Mouse (Mus musculus) fat pad, adult 2 months (tissue): Measurements from ENCODE around the gene Pde4b.

ENCODE experiments used
- DNase-seq: peaks from one replicate; pipeline ENCODE4 v3.0.0-alpha.2; 2011; ENCODE audit warnings: low read depth, low spot score; ENCODE audit errors: extremely low read depth

Gene Pde4b

GRCm38 (mm10) chr4:102593631-102594030 is 506.3 kb downstream of the Pde4b start:
- DNase-seq = no peak

- DNase-seq = no peak
Observed at GRCm38 (mm10) chr4:102594506-102594905, 507.2 kb downstream of the Pde4b start.

- no peak for DNase-seq
Observed at GRCm38 (mm10) chr4:102603968-102604367, 516.6 kb downstream of the Pde4b start.

- no peak for DNase-seq
Observed at GRCm38 (mm10) chr4:102605231-102605630, 517.9 kb downstream of the Pde4b start.

GRCm38 (mm10) chr4:102605722-102606341 is 518.5 kb downstream of the Pde4b start:
- no peak for DNase-seq

GRCm38 (mm10) chr4:102606825-102607224 is 519.5 kb downstream of the Pde4b start:
- no peak for DNase-seq

GRCm38 (mm10) chr4:102607744-102608416 is 520.5 kb downstream of the Pde4b start:
- no peak for DNase-seq

- DNase-seq = no peak
Observed at GRCm38 (mm10) chr4:102612596-102612995, 525.3 kb downstream of the Pde4b start.

GRCm38 (mm10) chr4:102617774-102618173 is 530.4 kb downstream of the Pde4b start:
- no peak for DNase-seq

GRCm38 (mm10) chr4:102618609-102619008 is 531.3 kb downstream of the Pde4b start:
- DNase-seq = no peak

GRCm38 (mm10) chr4:102620179-102620910 is 533.0 kb downstream of the Pde4b start:
- no peak for DNase-seq

GRCm38 (mm10) chr4:102621120-102621519 is 533.8 kb downstream of the Pde4b start:
- no peak for DNase-seq

GRCm38 (mm10) chr4:102622977-102623376 is 535.6 kb downstream of the Pde4b start:
- DNase-seq = no peak

- peak; percentile 36 for DNase-seq
Observed at GRCm38 (mm10) chr4:102623789-102624611, 536.7 kb downstream of the Pde4b start.

- DNase-seq = no peak
Observed at GRCm38 (mm10) chr4:102624937-102625336, 537.6 kb downstream of the Pde4b start.

- no peak for DNase-seq
Observed at GRCm38 (mm10) chr4:102627799-102628198, 540.5 kb downstream of the Pde4b start.

- no peak for DNase-seq
Observed at GRCm38 (mm10) chr4:102629621-102630020, 542.3 kb downstream of the Pde4b start.

GRCm38 (mm10) chr4:102630261-102630660 is 542.9 kb downstream of the Pde4b start:
- DNase-seq = no peak

- DNase-seq = no peak
Observed at GRCm38 (mm10) chr4:102631624-102632023, 544.3 kb downstream of the Pde4b start.

- DNase-seq = no peak
Observed at GRCm38 (mm10) chr4:102633241-102633640, 545.9 kb downstream of the Pde4b start.

GRCm38 (mm10) chr4:102635258-102635657 is 547.9 kb downstream of the Pde4b start:
- DNase-seq = no peak
